Mouse (Mus musculus): ENCODE results near the gene Gpa33. TPM values are rescaled to one million over a fixed set of nuclear protein-coding genes. Genes with fewer than 3 reads are reported as not detected.

The Gpa33 gene
- total and polyA plus RNA-seq, 2 experiments: 0.31 TPM; not detected in 1

DNA sequence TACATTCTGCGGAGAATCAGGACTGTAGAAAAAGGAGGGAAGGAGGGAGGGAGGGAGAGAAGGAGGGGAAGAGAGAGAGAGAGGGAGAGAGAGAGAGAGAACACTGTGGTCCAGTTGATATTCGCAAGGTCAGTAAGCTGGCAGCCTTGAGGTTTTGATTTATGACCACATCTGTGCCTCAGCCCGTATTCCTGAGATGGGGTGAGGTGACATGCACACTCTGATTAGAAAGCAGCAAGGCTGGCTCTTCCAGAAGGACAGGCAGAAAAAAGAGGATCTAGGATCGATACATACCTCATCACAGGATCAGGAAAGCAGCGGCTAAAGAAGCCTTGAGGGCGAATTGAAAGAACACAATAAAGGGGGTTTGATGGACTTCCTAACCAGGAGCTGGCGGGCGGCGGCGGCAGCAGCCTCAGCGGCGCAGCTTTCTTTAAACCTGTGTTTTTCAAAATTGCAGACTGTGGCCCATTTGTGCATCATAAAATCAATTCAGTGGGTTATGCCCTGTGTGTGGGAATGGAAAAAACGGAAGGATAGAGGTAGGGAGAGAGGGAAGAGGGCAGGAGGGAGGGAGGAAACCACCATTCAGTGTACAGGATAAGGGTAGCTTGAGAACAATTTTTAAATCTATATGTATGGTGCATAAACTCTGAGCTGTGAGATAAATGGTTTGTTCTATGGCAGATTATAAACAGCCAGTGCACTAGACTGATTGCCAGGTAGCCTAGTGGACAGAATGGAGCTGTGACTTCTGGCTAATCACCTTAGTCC, 12.0 kb upstream of the Gpa33 start:
- no peak for DNase-seq (ENCODE audit: extremely low read depth, low read depth, low spot score)
- TF ChIP-seq POLR2A (IDR thresholded peaks at IDR 0.05; ENCODE audit: extremely low read depth, insufficient read depth, low read length) (no peak), CTCF (IDR thresholded peaks at IDR 0.05; ENCODE audit: low read depth, low read length) (no peak)
- no peak overlapping the region for H3K4me3 ChIP-seq (ENCODE audit: insufficient read depth, low read depth, low read length)
- no peak overlapping the region for H3K27ac ChIP-seq (replicated peaks; ENCODE audit: insufficient read depth, low read depth, low read length)
- no peak overlapping the region for H3K9ac ChIP-seq (ENCODE audit: low read depth, low read length)
- H3K27me3 ChIP-seq (ENCODE audit: control insufficient read depth, insufficient read depth, low read length): no peaks in the 10 kb centered on the region
- no peaks in the 10 kb centered on the region for H3K79me2 ChIP-seq (ENCODE audit: control insufficient read depth, insufficient read depth, low read length)
- 84% methylated on average over 13 of the region's 13 CpGs for WGBS
- H3K4me1 ChIP-seq (ENCODE audit: control insufficient read depth, insufficient read depth, low read length): no peaks in the 10 kb centered on the region
- H3K36me3 ChIP-seq (ENCODE audit: control insufficient read depth, insufficient read depth, low read length): no peaks in the 10 kb centered on the region

DNA sequence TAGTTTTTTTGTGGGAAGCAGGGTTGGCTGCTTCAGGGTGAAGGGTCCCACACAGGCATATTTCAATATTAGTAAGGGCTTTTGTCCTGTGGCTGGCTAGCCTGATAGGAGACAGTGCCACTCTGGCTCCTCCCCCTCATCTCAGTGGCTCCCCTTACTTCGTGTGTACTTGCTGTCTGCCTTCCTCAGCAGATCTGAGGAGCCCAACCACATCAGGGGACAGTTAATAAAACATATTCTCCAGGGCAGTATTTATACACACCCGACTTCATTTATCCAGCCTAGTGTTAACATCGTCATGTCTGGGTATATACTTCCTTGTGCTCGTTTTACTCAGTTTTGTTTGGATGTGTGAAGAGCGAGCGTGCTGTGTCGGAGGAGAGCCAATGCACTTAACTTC, 7.9 kb upstream of the Gpa33 start:
- no peak for DNase-seq (ENCODE audit: extremely low read depth, low read depth, low spot score)
- Histone ChIP-seq H3K4me3 (ENCODE audit: insufficient read depth, low read depth, low read length) (no peak overlapping the region), H3K27ac (replicated peaks; ENCODE audit: insufficient read depth, low read depth, low read length) (no peak overlapping the region), H3K9ac (ENCODE audit: low read depth, low read length) (no peak overlapping the region), H3K79me2 (ENCODE audit: control insufficient read depth, insufficient read depth, low read length) (no peaks in the 10 kb centered on the region), H3K36me3 (ENCODE audit: control insufficient read depth, insufficient read depth, low read length) (no peaks in the 10 kb centered on the region), H3K4me1 (ENCODE audit: control insufficient read depth, insufficient read depth, low read length) (no peaks in the 10 kb centered on the region), H3K27me3 (ENCODE audit: control insufficient read depth, insufficient read depth, low read length) (no peaks in the 10 kb centered on the region)
- TF ChIP-seq POLR2A (IDR thresholded peaks at IDR 0.05; ENCODE audit: extremely low read depth, insufficient read depth, low read length) (no peak), CTCF (IDR thresholded peaks at IDR 0.05; ENCODE audit: low read depth, low read length) (no peak)
- 82% methylated on average over 7 of the region's 7 CpGs for WGBS

DNA sequence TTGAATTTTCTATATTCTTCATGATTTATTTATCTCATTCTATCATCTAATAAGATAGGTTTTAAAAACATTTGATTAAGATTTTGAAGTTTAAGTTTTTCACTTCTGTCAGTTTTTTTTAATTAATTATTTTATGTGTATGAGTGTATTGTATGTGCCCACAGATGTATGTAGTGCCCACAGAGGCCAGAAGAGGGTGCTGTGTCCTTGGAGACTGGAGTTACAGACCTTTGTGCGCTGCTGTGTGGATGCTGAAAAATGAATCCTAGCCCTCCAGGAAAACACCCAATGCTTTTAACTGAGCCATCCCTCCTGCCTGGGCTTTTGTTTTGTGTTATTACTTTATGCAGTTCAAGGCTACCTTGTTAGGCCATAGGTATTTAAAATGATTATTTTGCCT, 7.0 kb upstream of the Gpa33 start:
- H3K27me3 ChIP-seq (ENCODE audit: control insufficient read depth, insufficient read depth, low read length): no peaks in the 10 kb centered on the region
- TF ChIP-seq CTCF (IDR thresholded peaks at IDR 0.05; ENCODE audit: low read depth, low read length) (no peak), POLR2A (IDR thresholded peaks at IDR 0.05; ENCODE audit: extremely low read depth, insufficient read depth, low read length) (no peak)
- WGBS: 100% methylated on average over 1 of the region's 1 CpGs
- no peak overlapping the region for H3K27ac ChIP-seq (replicated peaks; ENCODE audit: insufficient read depth, low read depth, low read length)
- H3K36me3 ChIP-seq (ENCODE audit: control insufficient read depth, insufficient read depth, low read length): no peaks in the 10 kb centered on the region
- H3K9ac ChIP-seq (ENCODE audit: low read depth, low read length): no peak overlapping the region
- H3K79me2 ChIP-seq (ENCODE audit: control insufficient read depth, insufficient read depth, low read length): no peaks in the 10 kb centered on the region
- H3K4me3 ChIP-seq (ENCODE audit: insufficient read depth, low read depth, low read length): no peak overlapping the region
- no peak for DNase-seq (ENCODE audit: extremely low read depth, low read depth, low spot score)
- H3K4me1 ChIP-seq (ENCODE audit: control insufficient read depth, insufficient read depth, low read length): no peaks in the 10 kb centered on the region

DNA sequence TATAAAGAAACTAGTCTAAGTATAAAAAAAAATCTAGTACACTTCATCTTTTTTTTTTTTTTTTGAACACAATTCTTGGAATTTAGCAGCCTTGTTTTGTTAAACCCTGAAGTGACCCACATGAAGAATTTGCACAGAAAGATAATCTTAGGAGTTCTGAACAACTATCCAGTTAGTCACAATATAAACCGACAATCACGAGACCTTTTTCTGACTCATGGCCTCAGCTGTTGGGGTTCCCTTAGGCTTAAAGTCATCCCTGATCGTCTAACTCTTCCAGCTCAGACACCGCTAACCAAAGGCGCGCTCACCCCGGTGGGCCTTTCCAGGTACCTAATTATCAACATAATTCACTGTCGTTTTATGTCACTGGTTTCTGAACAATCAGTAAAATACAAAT, 6.3 kb upstream of the Gpa33 start:
- H3K36me3 ChIP-seq (ENCODE audit: control insufficient read depth, insufficient read depth, low read length): no peaks in the 10 kb centered on the region
- H3K79me2 ChIP-seq (ENCODE audit: control insufficient read depth, insufficient read depth, low read length): no peaks in the 10 kb centered on the region
- H3K4me3 ChIP-seq (ENCODE audit: insufficient read depth, low read depth, low read length): no peak overlapping the region
- no peak for TF ChIP-seq CTCF (IDR thresholded peaks at IDR 0.05; ENCODE audit: low read depth, low read length)
- WGBS: 96% methylated on average over 8 of the region's 8 CpGs
- no peak for DNase-seq (ENCODE audit: extremely low read depth, low read depth, low spot score)
- H3K4me1 ChIP-seq (ENCODE audit: control insufficient read depth, insufficient read depth, low read length): no peaks in the 10 kb centered on the region
- H3K9ac ChIP-seq (ENCODE audit: low read depth, low read length): no peak overlapping the region
- no peak overlapping the region for H3K27ac ChIP-seq (replicated peaks; ENCODE audit: insufficient read depth, low read depth, low read length)
- no peaks in the 10 kb centered on the region for H3K27me3 ChIP-seq (ENCODE audit: control insufficient read depth, insufficient read depth, low read length)

DNA sequence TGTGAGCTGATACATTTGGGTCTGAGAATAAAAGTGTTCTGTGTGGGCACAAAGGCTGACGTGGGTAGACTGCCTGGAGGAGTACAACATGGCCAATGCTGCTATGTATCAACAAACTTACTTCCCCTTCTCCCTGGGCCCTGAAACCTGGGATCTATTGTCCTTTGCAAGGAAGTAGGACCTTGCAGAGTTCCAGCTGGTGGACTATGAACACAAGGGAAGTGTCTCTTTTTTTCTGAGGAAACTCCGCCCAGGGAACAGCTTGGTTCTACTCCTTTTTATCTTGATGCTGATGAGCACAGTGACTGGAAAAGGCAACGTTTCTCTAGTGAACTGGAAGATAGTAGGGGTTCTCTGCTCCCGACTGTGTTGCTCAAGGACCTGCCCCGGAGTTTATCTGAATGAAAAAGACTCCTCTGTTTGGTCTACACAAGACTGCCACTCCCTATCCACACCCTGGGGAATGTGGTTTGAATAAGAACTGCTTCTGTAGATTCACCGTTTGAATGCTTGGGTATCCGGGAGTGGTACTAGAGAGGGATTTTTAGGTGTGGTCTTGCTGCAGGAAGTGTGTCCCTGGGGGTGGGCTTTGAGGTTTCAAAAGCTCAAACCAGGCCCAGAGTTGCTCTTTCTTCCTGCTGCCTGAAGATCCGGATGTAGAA, 5.0 kb upstream of the Gpa33 start:
- Histone ChIP-seq H3K4me1 (ENCODE audit: control insufficient read depth, insufficient read depth, low read length) (no peaks in the 10 kb centered on the region), H3K36me3 (ENCODE audit: control insufficient read depth, insufficient read depth, low read length) (no peaks in the 10 kb centered on the region), H3K79me2 (ENCODE audit: control insufficient read depth, insufficient read depth, low read length) (no peaks in the 10 kb centered on the region), H3K4me3 (ENCODE audit: insufficient read depth, low read depth, low read length) (no peak overlapping the region), H3K9ac (ENCODE audit: low read depth, low read length) (no peak overlapping the region), H3K27me3 (ENCODE audit: control insufficient read depth, insufficient read depth, low read length) (no peaks in the 10 kb centered on the region), H3K27ac (replicated peaks; ENCODE audit: insufficient read depth, low read depth, low read length) (no peak overlapping the region)
- no peak for DNase-seq (ENCODE audit: extremely low read depth, low read depth, low spot score)
- TF ChIP-seq CTCF (IDR thresholded peaks at IDR 0.05; ENCODE audit: low read depth, low read length) (no peak), POLR2A (IDR thresholded peaks at IDR 0.05; ENCODE audit: extremely low read depth, insufficient read depth, low read length) (no peak)
- WGBS: 73% methylated on average over 8 of the region's 8 CpGs

DNA sequence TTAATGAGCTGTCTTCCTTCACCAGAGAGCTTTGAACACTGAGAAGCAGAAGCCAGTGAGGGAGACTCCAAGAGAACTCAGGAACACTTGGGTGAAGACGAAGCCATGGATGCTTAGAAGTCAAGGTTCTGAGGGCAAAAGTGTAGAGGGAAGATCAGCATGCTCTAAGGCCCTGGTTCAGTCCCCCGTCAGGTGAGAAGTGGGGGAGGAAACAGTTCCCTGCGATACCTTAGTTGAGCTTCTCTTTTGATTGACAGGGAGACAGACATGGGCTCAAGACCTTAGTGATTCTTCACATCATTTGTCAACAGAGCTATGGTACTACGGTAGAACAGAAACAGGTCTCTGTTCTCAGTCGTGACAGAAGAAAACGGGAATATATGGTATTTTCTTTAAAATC, 3.7 kb upstream of the Gpa33 start:
- H3K4me3 ChIP-seq (ENCODE audit: insufficient read depth, low read depth, low read length): no peak overlapping the region
- H3K36me3 ChIP-seq (ENCODE audit: control insufficient read depth, insufficient read depth, low read length): no peaks in the 10 kb centered on the region
- H3K9ac ChIP-seq (ENCODE audit: low read depth, low read length): no peak overlapping the region
- 89% methylated on average over 6 of the region's 6 CpGs for WGBS
- no peaks in the 10 kb centered on the region for H3K27me3 ChIP-seq (ENCODE audit: control insufficient read depth, insufficient read depth, low read length)
- H3K79me2 ChIP-seq (ENCODE audit: control insufficient read depth, insufficient read depth, low read length): no peaks in the 10 kb centered on the region
- DNase-seq (ENCODE audit: extremely low read depth, low read depth, low spot score): no peak
- H3K27ac ChIP-seq (replicated peaks; ENCODE audit: insufficient read depth, low read depth, low read length): no peak overlapping the region
- TF ChIP-seq CTCF (IDR thresholded peaks at IDR 0.05; ENCODE audit: low read depth, low read length) (no peak), POLR2A (IDR thresholded peaks at IDR 0.05; ENCODE audit: extremely low read depth, insufficient read depth, low read length) (no peak)
- H3K4me1 ChIP-seq (ENCODE audit: control insufficient read depth, insufficient read depth, low read length): no peaks in the 10 kb centered on the region
